Mouse (Mus musculus) intestine, postnatal 0 days (tissue): ENCODE results near the gene Stat1. TPM values are rescaled to one million over a fixed set of nuclear protein-coding genes. Genes with fewer than 3 reads are reported as not detected.

Source experiments
- ATAC-seq: fragments of 200-750 bp; cut with Nextera tagmentation; 2 replicates; pipeline ENCODE4 v1.8.0; 2017; ENCODE audit warnings: mild to moderate bottlenecking, moderate TSS enrichment, moderate library complexity
- H3K27ac ChIP-seq: fragments of 300-500 bp; sonication (generic); 2 replicates; pipeline ENCODE4 v1.5.1; 2014; ENCODE audit warnings: mild to moderate bottlenecking, low read depth, low read length, moderate library complexity
- H3K27me3 ChIP-seq: fragments of 300-500 bp; sonication (generic); replicated peaks from 2 replicates; pipeline ENCODE4 v1.6.1; 2014; ENCODE audit warnings: low read length, mixed read lengths; ENCODE audit not compliant: control insufficient read depth, insufficient read depth
- H3K36me3 ChIP-seq: fragments of 300-500 bp; sonication (generic); 2 replicates; pipeline ENCODE4 v1.6.1; 2014; ENCODE audit warnings: mild to moderate bottlenecking, moderate library complexity; ENCODE audit not compliant: control insufficient read depth, insufficient read depth
- H3K4me1 ChIP-seq: fragments of 300-500 bp; sonication (generic); replicated peaks from 2 replicates; pipeline ENCODE4 v1.6.1; 2014; ENCODE audit warnings: antibody characterized with exemption, low read length, mixed read lengths; ENCODE audit not compliant: control insufficient read depth, insufficient read depth
- H3K4me2 ChIP-seq: fragments of 300-500 bp; sonication (generic); replicated peaks from 2 replicates; pipeline ENCODE4 v1.6.1; 2014; ENCODE audit warnings: low read depth, mild to moderate bottlenecking, moderate library complexity
- H3K4me3 ChIP-seq: fragments of 300-500 bp; sonication (generic); 2 replicates; pipeline ENCODE4 v1.5.1; 2014; ENCODE audit warnings: low read depth, low read length
- H3K9ac ChIP-seq: fragments of 300-500 bp; sonication (generic); 2 replicates; pipeline ENCODE4 v1.6.1; 2014; ENCODE audit warnings: mild to moderate bottlenecking, low read depth, low read length
- H3K9me3 ChIP-seq: fragments of 300-500 bp; sonication (generic); 2 replicates; pipeline ENCODE4 v1.6.1; 2016; ENCODE audit warnings: mixed run types; ENCODE audit not compliant: control insufficient read depth
- CTCF ChIP-seq: sonication (generic); IDR thresholded peaks from 2 replicates; pipeline ENCODE4 v1.5.1; 2016; ENCODE audit warnings: low read depth, mild to moderate bottlenecking, control low read depth, antibody characterized with exemption, moderate library complexity
- WGBS: fragments of 180-500 bp; shearing (Covaris S2); extraction: QIAGEN DNeasy Blood & Tissue Kit; methylation state at CpG from one replicate; pipeline ENCODE4 v1.1.7; 2014; 5-methylcytosine and 5-hydroxymethylcytosine counted together
- polyA plus RNA-seq: library from polyadenylated mRNA; unstranded; fragments of >200 nt; fragmentation: Nextera tagmentation; extraction: Ambion mirVana; gene quantifications from 2 replicates; pipeline ENCODE4 v1.2.1, GENCODE M21; 2015

The Stat1 gene
- polyA plus RNA-seq, 1 experiment from 2014 or later = 62.6 TPM

- WGBS = 55% methylated on average over 17 of the region's 17 CpGs
- H3K27ac ChIP-seq = peak overlapping the region; percentile 16; the same call in 1 of the 2 replicates
- peak; percentile 26 for ATAC-seq
- no peak overlapping the region for H3K9ac ChIP-seq
- H3K4me3 ChIP-seq = no peak overlapping the region
- no peak overlapping the region for H3K4me2 ChIP-seq
- peaks cover 88% of the 10 kb centered on the region for H3K36me3 ChIP-seq
- no peaks in the 10 kb centered on the region for H3K4me1 ChIP-seq
- TF ChIP-seq CTCF = no peak
- no peaks in the 10 kb centered on the region for H3K27me3 ChIP-seq
- no peaks in the 10 kb centered on the region for H3K9me3 ChIP-seq
Measured at GRCm38 (mm10) chr1:52158490-52159381, 39.5 kb downstream of the Stat1 start.

DNA sequence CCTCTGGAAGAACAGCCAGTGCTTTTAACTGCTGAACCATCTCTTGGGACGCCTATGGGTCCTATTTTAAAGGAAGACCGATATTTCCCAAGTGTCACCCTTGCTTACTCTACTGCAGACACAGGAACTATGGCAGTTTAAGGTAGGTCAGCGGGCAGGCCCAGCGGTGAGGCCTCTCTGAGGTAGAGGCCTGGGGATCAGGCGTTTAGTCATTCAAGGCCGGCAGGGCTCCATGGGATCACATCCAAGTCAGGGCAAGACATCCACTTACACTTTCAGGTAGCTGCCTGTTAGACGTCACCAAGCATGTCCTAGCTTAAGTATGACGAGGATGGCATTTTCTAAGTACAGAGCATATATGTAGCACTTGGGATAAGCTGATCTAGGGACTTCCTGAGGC is 41.9 kb downstream of the Stat1 start:
- no peak overlapping the region for H3K27ac ChIP-seq
- H3K36me3 ChIP-seq = peaks cover 71% of the 10 kb centered on the region
- H3K27me3 ChIP-seq = no peaks in the 10 kb centered on the region
- H3K4me1 ChIP-seq = no peaks in the 10 kb centered on the region
- H3K9me3 ChIP-seq = no peaks in the 10 kb centered on the region
- H3K4me3 ChIP-seq = no peak overlapping the region
- no peak overlapping the region for H3K9ac ChIP-seq
- H3K4me2 ChIP-seq = no peak overlapping the region
- ATAC-seq = no peak
- TF ChIP-seq CTCF = no peak
- 89% methylated on average over 8 of the region's 8 CpGs for WGBS

GRCm38 (mm10) chr1:52163707-52164457 is 44.6 kb downstream of the Stat1 start:
- ATAC-seq = no peak

DNA sequence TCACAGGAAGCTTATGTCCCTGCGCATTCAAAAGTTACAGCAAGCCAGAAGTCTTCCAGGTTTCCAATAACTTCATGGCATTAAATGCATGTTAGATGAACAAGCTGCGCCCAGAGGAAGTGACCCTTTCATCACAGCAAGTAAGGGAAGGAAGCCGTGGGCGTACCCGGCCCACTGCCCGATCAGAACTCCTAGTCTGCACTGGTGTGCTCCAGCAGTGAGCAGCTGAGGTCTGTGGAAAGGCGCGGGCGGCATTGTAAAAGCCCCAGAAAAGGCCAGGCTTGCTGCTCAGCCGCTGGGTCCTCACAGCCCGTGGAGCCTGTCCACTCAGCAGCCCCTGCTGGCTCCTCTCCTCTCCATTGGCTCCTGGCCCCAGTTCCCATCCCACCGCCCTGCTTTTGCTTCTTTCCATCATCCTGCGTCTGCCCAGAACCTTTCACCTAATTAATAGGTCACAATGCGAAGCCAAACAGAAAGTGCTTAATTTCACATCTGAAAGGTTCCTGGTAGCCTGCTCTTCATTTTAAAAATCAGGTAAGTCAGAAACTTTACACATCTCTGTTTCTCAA is 47.5 kb downstream of the Stat1 start:
- WGBS = 72% methylated on average over 14 of the region's 14 CpGs
- Histone ChIP-seq H3K27ac (no peak overlapping the region), H3K4me2 (no peak overlapping the region), H3K9ac (no peak overlapping the region), H3K27me3 (no peaks in the 10 kb centered on the region), H3K9me3 (no peaks in the 10 kb centered on the region), H3K4me3 (no peak overlapping the region), H3K4me1 (no peaks in the 10 kb centered on the region), H3K36me3 (peaks cover 37% of the 10 kb centered on the region)
- no peak for ATAC-seq
- TF ChIP-seq CTCF = no peak

More at GRCm38 (mm10) chr1:52163707-52164457, 44.6 kb downstream of the Stat1 start:
- Histone ChIP-seq H3K4me2 (no peak overlapping the region), H3K9me3 (no peaks in the 10 kb centered on the region), H3K4me1 (no peaks in the 10 kb centered on the region), H3K27me3 (no peaks in the 10 kb centered on the region), H3K36me3 (peaks cover 60% of the 10 kb centered on the region), H3K9ac (no peak overlapping the region), H3K27ac (no peak overlapping the region), H3K4me3 (no peak overlapping the region)
- no peak for TF ChIP-seq CTCF
- WGBS = 86% methylated on average over 5 of the region's 5 CpGs

GRCm38 (mm10) chr1:52170057-52170456 is 50.8 kb downstream of the Stat1 start:
- Histone ChIP-seq H3K4me2 (no peak overlapping the region), H3K27ac (no peak overlapping the region), H3K36me3 (peaks cover 20% of the 10 kb centered on the region), H3K4me3 (no peak overlapping the region), H3K9ac (no peak overlapping the region), H3K4me1 (no peaks in the 10 kb centered on the region), H3K27me3 (no peaks in the 10 kb centered on the region), H3K9me3 (no peaks in the 10 kb centered on the region)
- TF ChIP-seq CTCF = peak; percentile 79
- WGBS = 17% methylated on average over 3 of the region's 3 CpGs
- peak; percentile 22; the same call in 1 of the 2 replicates for ATAC-seq

GRCm38 (mm10) chr1:52170747-52171146 is 51.5 kb downstream of the Stat1 start:
- Histone ChIP-seq H3K9ac (no peak overlapping the region), H3K27me3 (no peaks in the 10 kb centered on the region), H3K36me3 (peaks cover 19% of the 10 kb centered on the region), H3K4me3 (no peak overlapping the region), H3K4me1 (no peaks in the 10 kb centered on the region), H3K27ac (peak overlapping the region; percentile 50; the same call in 1 of the 2 replicates), H3K4me2 (peak overlapping the region; percentile 30; the same call in 1 of the 2 replicates), H3K9me3 (no peaks in the 10 kb centered on the region)
- no peak for TF ChIP-seq CTCF
- 58% methylated on average over 7 of the region's 7 CpGs for WGBS
- ATAC-seq = peak; percentile 4; the same call in 1 of the 2 replicates
